Mouse (Mus musculus) embryonic fibroblast, embryonic 13.5 days (primary cell): ENCODE results near the gene Arfgap2.

ENCODE experiments used
- CTCF ChIP-seq: IDR thresholded peaks from 2 replicates; pipeline ENCODE4 v1.5.1; 2011; ENCODE audit warnings: mild to moderate bottlenecking, control low read depth, low read length, moderate library complexity, borderline replicate concordance; ENCODE audit not compliant: insufficient read depth
- POLR2A ChIP-seq: IDR thresholded peaks from 2 replicates; pipeline ENCODE4 v1.6.1; 2011; ENCODE audit warnings: low read depth, mild to moderate bottlenecking, control low read depth, low read length, moderate library complexity

GRCm38 (mm10) chr2:91259493-91259892 is 5.3 kb upstream of the Arfgap2 start:
- TF ChIP-seq CTCF, result no peak
- no peak for TF ChIP-seq POLR2A
